Mouse (Mus musculus): ENCODE data around the gene Eipr1. TPM values are rescaled to one million over a fixed set of nuclear protein-coding genes. Genes with fewer than 3 reads are reported as not detected.

Eipr1 gene
- total and polyA plus RNA-seq, 2 experiments = 6.7 to 18.1 TPM

- Histone ChIP-seq H3K79me2 (ENCODE audit: control insufficient read depth, insufficient read depth, low read length) (no peaks in the 10 kb centered on the region; the same call in 1 of the 2 replicates), H3K4me3 (ENCODE audit: insufficient read depth, low read depth, low read length) (no peak overlapping the region), H3K27me3 (ENCODE audit: control insufficient read depth, insufficient read depth, low read length) (no peaks in the 10 kb centered on the region), H3K4me1 (ENCODE audit: control insufficient read depth, insufficient read depth, low read length) (0 out of 2 replicates have a peak, but pooled peaks cover under 1% of the 10 kb centered on the region), H3K27ac (replicated peaks; ENCODE audit: insufficient read depth, low read depth, low read length) (no peak overlapping the region), H3K9ac (ENCODE audit: low read depth, low read length) (no peak overlapping the region), H3K36me3 (ENCODE audit: control insufficient read depth, insufficient read depth, low read length) (0 out of 2 replicates have a peak, but pooled peaks cover 2% of the 10 kb centered on the region)
- TF ChIP-seq CTCF (IDR thresholded peaks at IDR 0.05; ENCODE audit: low read depth, low read length) (no peak), POLR2A (IDR thresholded peaks at IDR 0.05; ENCODE audit: extremely low read depth, insufficient read depth, low read length) (no peak)
- no peak for DNase-seq (ENCODE audit: extremely low read depth, low read depth, low spot score)
- WGBS = 81% methylated on average over 7 of the region's 7 CpGs
Measured at GRCm38 (mm10) chr12:28838971-28839370, 87.4 kb downstream of the Eipr1 start.

GRCm38 (mm10) chr12:28841179-28841698, 89.6 kb downstream of the Eipr1 start:
- Histone ChIP-seq H3K9ac (ENCODE audit: low read depth, low read length) (no peak overlapping the region), H3K36me3 (ENCODE audit: control insufficient read depth, insufficient read depth, low read length) (0 out of 2 replicates have a peak, but pooled peaks cover 2% of the 10 kb centered on the region), H3K27me3 (ENCODE audit: control insufficient read depth, insufficient read depth, low read length) (no peaks in the 10 kb centered on the region), H3K79me2 (ENCODE audit: control insufficient read depth, insufficient read depth, low read length) (no peaks in the 10 kb centered on the region), H3K27ac (replicated peaks; ENCODE audit: insufficient read depth, low read depth, low read length) (no peak overlapping the region), H3K4me1 (ENCODE audit: control insufficient read depth, insufficient read depth, low read length) (no peaks in the 10 kb centered on the region), H3K4me3 (ENCODE audit: insufficient read depth, low read depth, low read length) (no peak overlapping the region)
- 82% methylated on average over 5 of the region's 5 CpGs for WGBS
- DNase-seq (ENCODE audit: extremely low read depth, low read depth, low spot score) = no peak
- TF ChIP-seq CTCF (IDR thresholded peaks at IDR 0.05; ENCODE audit: low read depth, low read length) (no peak), POLR2A (IDR thresholded peaks at IDR 0.05; ENCODE audit: extremely low read depth, insufficient read depth, low read length) (no peak)

GRCm38 (mm10) chr12:28845811-28846210, 94.2 kb downstream of the Eipr1 start:
- no peaks in the 10 kb centered on the region for H3K79me2 ChIP-seq (ENCODE audit: control insufficient read depth, insufficient read depth, low read length)
- no peaks in the 10 kb centered on the region for H3K4me1 ChIP-seq (ENCODE audit: control insufficient read depth, insufficient read depth, low read length)
- 81% methylated on average over 8 of the region's 8 CpGs for WGBS
- H3K27ac ChIP-seq (replicated peaks; ENCODE audit: insufficient read depth, low read depth, low read length) = no peak overlapping the region
- H3K36me3 ChIP-seq (ENCODE audit: control insufficient read depth, insufficient read depth, low read length) = peaks cover 4% of the 10 kb centered on the region; the same call in 1 of the 2 replicates
- no peak for DNase-seq (ENCODE audit: extremely low read depth, low read depth, low spot score)
- H3K9ac ChIP-seq (ENCODE audit: low read depth, low read length) = no peak overlapping the region
- H3K27me3 ChIP-seq (ENCODE audit: control insufficient read depth, insufficient read depth, low read length) = no peaks in the 10 kb centered on the region
- TF ChIP-seq POLR2A (IDR thresholded peaks at IDR 0.05; ENCODE audit: extremely low read depth, insufficient read depth, low read length) (no peak), CTCF (IDR thresholded peaks at IDR 0.05; ENCODE audit: low read depth, low read length) (no peak)
- H3K4me3 ChIP-seq (ENCODE audit: insufficient read depth, low read depth, low read length) = no peak overlapping the region

DNA sequence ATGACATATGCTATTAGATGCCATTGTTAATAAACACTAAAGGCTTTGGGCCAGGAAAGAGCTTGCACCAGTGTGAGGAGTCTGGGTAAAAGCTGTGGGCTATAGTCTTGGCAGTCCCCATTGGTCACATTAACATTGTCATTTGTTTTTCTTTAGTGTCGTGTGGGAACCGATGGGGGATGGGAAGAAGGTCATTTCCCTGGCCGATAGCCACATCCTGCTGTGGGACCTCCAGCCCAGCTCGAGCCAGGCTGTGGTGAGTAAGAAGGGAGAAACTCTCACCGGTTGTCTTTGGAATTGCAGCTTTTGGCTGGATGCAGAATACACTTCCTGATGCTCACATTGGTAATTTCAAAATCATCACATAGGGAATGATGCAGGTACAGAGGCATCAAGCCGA, 95.8 kb downstream of the Eipr1 start:
- Histone ChIP-seq H3K27me3 (ENCODE audit: control insufficient read depth, insufficient read depth, low read length) (no peaks in the 10 kb centered on the region), H3K4me1 (ENCODE audit: control insufficient read depth, insufficient read depth, low read length) (no peaks in the 10 kb centered on the region), H3K9ac (ENCODE audit: low read depth, low read length) (no peak overlapping the region), H3K4me3 (ENCODE audit: insufficient read depth, low read depth, low read length) (no peak overlapping the region), H3K27ac (replicated peaks; ENCODE audit: insufficient read depth, low read depth, low read length) (no peak overlapping the region), H3K36me3 (ENCODE audit: control insufficient read depth, insufficient read depth, low read length) (peaks cover 4% of the 10 kb centered on the region; the same call in 1 of the 2 replicates), H3K79me2 (ENCODE audit: control insufficient read depth, insufficient read depth, low read length) (no peaks in the 10 kb centered on the region)
- 82% methylated on average over 6 of the region's 6 CpGs for WGBS
- TF ChIP-seq CTCF (IDR thresholded peaks at IDR 0.05; ENCODE audit: low read depth, low read length) (no peak), POLR2A (IDR thresholded peaks at IDR 0.05; ENCODE audit: extremely low read depth, insufficient read depth, low read length) (no peak)
- no peak for DNase-seq (ENCODE audit: extremely low read depth, low read depth, low spot score)

DNA sequence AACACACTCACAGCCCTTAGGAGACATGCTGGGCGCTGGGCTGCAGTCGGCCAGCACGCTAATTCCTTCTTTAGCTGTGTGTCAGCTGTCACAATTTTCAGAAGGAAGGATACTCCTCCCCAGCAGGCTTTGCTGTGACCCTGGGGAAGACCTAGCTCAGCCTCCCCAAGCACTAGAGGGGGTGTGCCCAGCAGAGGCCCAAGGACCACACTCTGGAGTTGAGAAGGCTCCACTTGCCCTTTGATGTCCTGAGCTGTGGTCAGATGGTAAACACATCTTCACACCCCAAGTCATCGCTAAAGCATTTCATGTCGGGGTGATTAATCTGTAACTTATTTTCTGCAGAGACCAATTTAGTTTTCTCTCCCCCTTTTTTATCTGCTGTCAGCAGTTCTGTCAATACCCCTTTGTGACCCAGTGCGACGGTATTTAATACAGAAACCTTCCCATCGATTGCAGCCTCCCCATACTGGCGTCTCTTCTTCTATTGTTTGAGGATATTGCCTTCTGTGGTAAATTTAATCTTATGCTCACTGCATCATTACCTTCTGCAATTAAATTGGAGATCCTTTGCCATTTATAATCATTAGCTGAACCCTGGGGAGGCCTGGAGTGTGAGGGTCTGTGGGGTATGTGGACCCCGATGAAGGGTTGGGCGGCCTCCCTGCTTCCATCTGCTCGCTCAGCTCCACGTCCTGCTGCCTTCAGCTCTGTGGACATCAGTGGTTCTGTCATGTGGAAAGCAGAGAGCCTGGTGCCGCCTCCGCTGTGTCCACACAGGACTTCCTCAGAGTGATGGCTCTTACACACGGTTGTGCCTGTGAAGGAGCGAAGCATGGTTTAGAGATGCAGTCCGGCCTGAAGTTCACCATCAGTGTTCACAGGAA, 97.4 kb downstream of the Eipr1 start:
- no peaks in the 10 kb centered on the region for H3K4me1 ChIP-seq (ENCODE audit: control insufficient read depth, insufficient read depth, low read length)
- H3K36me3 ChIP-seq (ENCODE audit: control insufficient read depth, insufficient read depth, low read length) = peaks cover 2% of the 10 kb centered on the region; the same call in 1 of the 2 replicates
- H3K27me3 ChIP-seq (ENCODE audit: control insufficient read depth, insufficient read depth, low read length) = no peaks in the 10 kb centered on the region
- no peak overlapping the region for H3K9ac ChIP-seq (ENCODE audit: low read depth, low read length)
- no peak for DNase-seq (ENCODE audit: extremely low read depth, low read depth, low spot score)
- WGBS = 95% methylated on average over 18 of the region's 18 CpGs
- TF ChIP-seq CTCF (IDR thresholded peaks at IDR 0.05; ENCODE audit: low read depth, low read length) = no peak
- TF ChIP-seq POLR2A (IDR thresholded peaks at IDR 0.05; ENCODE audit: extremely low read depth, insufficient read depth, low read length) = no peak
- H3K79me2 ChIP-seq (ENCODE audit: control insufficient read depth, insufficient read depth, low read length) = no peaks in the 10 kb centered on the region
- no peak overlapping the region for H3K27ac ChIP-seq (replicated peaks; ENCODE audit: insufficient read depth, low read depth, low read length)
- H3K4me3 ChIP-seq (ENCODE audit: insufficient read depth, low read depth, low read length) = no peak overlapping the region

All from liver, adult 2 months (tissue).